In the genomic region with DNA sequence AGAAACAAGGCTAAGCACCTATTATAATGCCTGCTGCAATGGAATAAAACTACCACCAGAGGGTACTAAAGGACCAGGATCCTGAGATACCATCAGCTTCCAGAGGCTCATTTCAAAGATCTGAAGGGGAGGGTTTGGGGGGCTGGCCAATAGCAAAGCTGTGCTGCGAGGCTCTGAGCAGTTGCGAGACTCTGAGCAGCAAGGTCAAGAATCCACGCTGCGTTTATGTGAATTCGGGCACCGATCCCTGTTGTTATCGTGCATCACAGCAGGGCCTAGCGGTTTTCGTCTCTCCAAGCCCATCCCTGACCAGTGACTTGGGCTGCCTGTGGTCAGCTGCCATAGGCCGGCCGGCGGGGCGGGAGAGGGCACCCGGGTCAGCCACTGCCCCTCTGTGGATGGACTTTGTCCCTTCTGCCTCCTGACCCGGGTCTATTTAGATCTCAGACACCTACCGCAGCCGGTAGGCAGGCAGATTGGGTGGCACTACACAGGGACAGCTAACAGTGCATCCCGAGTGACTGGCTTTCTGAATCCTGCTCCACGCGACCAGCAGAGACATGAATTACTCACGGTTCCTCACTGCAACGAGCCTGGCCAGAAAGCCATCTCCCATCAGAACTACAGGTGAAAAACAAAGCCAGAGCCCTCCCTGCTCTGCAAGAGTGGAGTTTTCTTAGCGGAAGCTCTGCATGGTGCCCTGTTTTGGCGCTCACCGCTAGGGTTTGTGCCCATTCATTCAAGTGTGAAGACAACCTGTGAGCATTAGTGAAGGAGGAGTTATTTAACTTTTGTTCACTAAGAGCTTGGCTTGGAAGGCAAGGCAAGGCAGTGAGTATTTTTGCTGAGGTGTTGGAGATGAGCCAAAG, we compare ENCODE assay signal across 8 mouse cellular contexts. TPM values are rescaled to one million over a fixed set of nuclear protein-coding genes. Genes with fewer than 3 reads are reported as not detected.
DNase-seq lines count a peak whose midpoint lies in the region; ATAC-seq and TF ChIP-seq lines count a peak whose summit lies in the region.

Gene Aadat (plus strand): TSS at position 280 of the 869 bp plus-strand sequence.

- DNase-seq in 3134 (ENCODE audit: extremely low read depth, insufficient read length, low spot score), result peak; percentile 29
- peak; percentile 62 for DNase-seq in adrenal gland, postnatal 14 days
- DNase-seq in embryonic facial prominence, embryonic 11.5 days (ENCODE audit: low spot score), result peak; percentile 91
- peak; percentile 19 to 33 for DNase-seq in heart, adult 9 months (ENCODE audit: low spot score in 2 of 2)
- DNase-seq in kidney, adult 9 months, result peak; percentile 90
- DNase-seq in midbrain, embryonic 14.5 days, result peak; percentile 94
- DNase-seq in stomach, postnatal 0 days (ENCODE audit: low spot score), result peak; percentile 37

- H3K27me3 ChIP-seq in embryonic facial prominence, embryonic 11.5 days (ENCODE audit: control insufficient read depth, insufficient read depth, low read length), result no peaks in the 10 kb centered on the region
- no peaks in the 10 kb centered on the region for H3K27me3 ChIP-seq in limb, embryonic 12.5 days
- no peaks in the 10 kb centered on the region for H3K27me3 ChIP-seq in midbrain, embryonic 14.5 days (ENCODE audit: control insufficient read depth, insufficient read depth, low read length)
- no peaks in the 10 kb centered on the region for H3K27me3 ChIP-seq in stomach, postnatal 0 days (ENCODE audit: control insufficient read depth, insufficient read depth, low read length)

- no peaks in the 10 kb centered on the region for H3K9me3 ChIP-seq in embryonic facial prominence, embryonic 11.5 days (replicated peaks; ENCODE audit: control insufficient read depth, low read length)
- no peaks in the 10 kb centered on the region for H3K9me3 ChIP-seq in limb, embryonic 12.5 days
- no peaks in the 10 kb centered on the region for H3K9me3 ChIP-seq in midbrain, embryonic 14.5 days (ENCODE audit: control insufficient read depth, low read length)
- H3K9me3 ChIP-seq in stomach, postnatal 0 days (ENCODE audit: control insufficient read depth, low read length), result no peaks in the 10 kb centered on the region

- peak; percentile 97 for ATAC-seq in embryonic facial prominence, embryonic 11.5 days (replicated peaks; ENCODE audit: insufficient number of reproducible peaks, low FRiP score, low TSS enrichment, low read depth)
- ATAC-seq in limb, embryonic 12.5 days (ENCODE audit: insufficient number of reproducible peaks, insufficient read depth, low FRiP score, low TSS enrichment, low read depth), result peak; percentile 96
- ATAC-seq in midbrain, embryonic 14.5 days (ENCODE audit: low FRiP score, low TSS enrichment), result peak; percentile 97
- peak; percentile 84 for ATAC-seq in stomach, postnatal 0 days (ENCODE audit: low FRiP score, low TSS enrichment)

- H3K4me3 ChIP-seq in embryonic facial prominence, embryonic 11.5 days (ENCODE audit: low read depth, low read length), result peak within 1 kb of the TSS; percentile 54
- H3K4me3 ChIP-seq in limb, embryonic 12.5 days (replicated peaks), result peak within 1 kb of the TSS; percentile 57
- peak within 1 kb of the TSS; percentile 60 for H3K4me3 ChIP-seq in midbrain, embryonic 14.5 days (replicated peaks; ENCODE audit: low read depth, low read length)
- peak within 1 kb of the TSS; percentile 41 for H3K4me3 ChIP-seq in stomach, postnatal 0 days (ENCODE audit: low read depth, low read length)

- WGBS in embryonic facial prominence, embryonic 11.5 days, result under 1% methylated on average over 25 of the region's 25 CpGs
- WGBS in limb, embryonic 12.5 days, result 2% methylated on average over 25 of the region's 25 CpGs
- under 1% methylated on average over 25 of the region's 25 CpGs for WGBS in midbrain, embryonic 14.5 days
- WGBS in stomach, postnatal 0 days, result 2% methylated on average over 25 of the region's 25 CpGs

- peak; percentile 92 for TF ChIP-seq CTCF in stomach, postnatal 0 days (IDR thresholded peaks at IDR 0.05; ENCODE audit: low read depth)

- TF ChIP-seq EP300 in stomach, postnatal 0 days (optimal IDR thresholded peaks at IDR 0.05), result no peak

- no peaks in the 10 kb centered on the region for H3K4me1 ChIP-seq in embryonic facial prominence, embryonic 11.5 days (ENCODE audit: control insufficient read depth, insufficient read depth, low read length)
- H3K4me1 ChIP-seq in limb, embryonic 12.5 days (replicated peaks), result no peaks in the 10 kb centered on the region
- no peaks in the 10 kb centered on the region for H3K4me1 ChIP-seq in midbrain, embryonic 14.5 days (ENCODE audit: control insufficient read depth, insufficient read depth, low read length)
- H3K4me1 ChIP-seq in stomach, postnatal 0 days (replicated peaks; ENCODE audit: control insufficient read depth, insufficient read depth), result 0 out of 2 replicates have a peak, but pooled peaks cover 2% of the 10 kb centered on the region

- no peak within 1 kb of the TSS for H3K27ac ChIP-seq in embryonic facial prominence, embryonic 11.5 days (replicated peaks; ENCODE audit: low read depth, low read length)
- H3K27ac ChIP-seq in limb, embryonic 12.5 days, result no peak within 1 kb of the TSS
- H3K27ac ChIP-seq in midbrain, embryonic 14.5 days (replicated peaks; ENCODE audit: low read depth, low read length), result peak within 1 kb of the TSS; percentile 66
- no peak within 1 kb of the TSS for H3K27ac ChIP-seq in stomach, postnatal 0 days (replicated peaks)

- peak within 1 kb of the TSS; percentile 94 for H3K4me2 ChIP-seq in embryonic facial prominence, embryonic 11.5 days (ENCODE audit: low read depth, low read length)
- H3K4me2 ChIP-seq in limb, embryonic 12.5 days, result peak within 1 kb of the TSS; percentile 92
- H3K4me2 ChIP-seq in midbrain, embryonic 14.5 days (ENCODE audit: low read length), result peak within 1 kb of the TSS; percentile 94
- peak within 1 kb of the TSS; percentile 62 for H3K4me2 ChIP-seq in stomach, postnatal 0 days (replicated peaks; ENCODE audit: low read depth)

- peak within 1 kb of the TSS; percentile 69 for H3K9ac ChIP-seq in embryonic facial prominence, embryonic 11.5 days (replicated peaks; ENCODE audit: low read length)
- peak within 1 kb of the TSS; percentile 76 for H3K9ac ChIP-seq in limb, embryonic 12.5 days (replicated peaks)
- H3K9ac ChIP-seq in midbrain, embryonic 14.5 days (replicated peaks; ENCODE audit: low read length), result peak within 1 kb of the TSS; percentile 83
- peak within 1 kb of the TSS; percentile 18; the same call in 1 of the 2 replicates for H3K9ac ChIP-seq in stomach, postnatal 0 days (ENCODE audit: low read length)

- H3K36me3 ChIP-seq in embryonic facial prominence, embryonic 11.5 days (replicated peaks; ENCODE audit: control insufficient read depth, insufficient read depth, low read depth, low read length), result no peaks in the 10 kb centered on the region
- no peaks in the 10 kb centered on the region for H3K36me3 ChIP-seq in limb, embryonic 12.5 days
- H3K36me3 ChIP-seq in midbrain, embryonic 14.5 days (ENCODE audit: control insufficient read depth, insufficient read depth, low read length), result no peaks in the 10 kb centered on the region
- H3K36me3 ChIP-seq in stomach, postnatal 0 days (ENCODE audit: control insufficient read depth, insufficient read depth, low read length), result no peaks in the 10 kb centered on the region

RNA-seq across cellular contexts. Expression of gene Aadat, which starts in this region (rescaled TPM):
- 0.30 and 11.1 TPM in 2 replicates for total RNA-seq in adrenal gland, postnatal 14 days (2021)
- 1.9 and 2.4 TPM in 2 replicates for polyA plus RNA-seq in embryonic facial prominence, embryonic 11.5 days (2014; fragmentation: Nextera tagmentation; extraction: Ambion mirVana)
- 0.78 and 1.5 TPM in 2 replicates for polyA plus RNA-seq in limb, embryonic 12.5 days (2016; fragmentation: Nextera tagmentation; extraction: Ambion mirVana)
- 1.6 and 1.8 TPM in 2 replicates for polyA plus RNA-seq in midbrain, embryonic 14.5 days (2014; fragmentation: Nextera tagmentation; extraction: Ambion mirVana)
- 0.13 and 0.25 TPM in 2 replicates for polyA plus RNA-seq in stomach, postnatal 0 days (2015; fragmentation: Nextera tagmentation; extraction: Ambion mirVana)

Comparison
In these comparisons a context has a peak if more than half of its experiments do, and no peak if none do; other contexts are left out.
1. Peak in DNase-seq, ATAC-seq, H3K4me3 ChIP-seq, H3K9ac ChIP-seq and H3K4me2 ChIP-seq in stomach, postnatal 0 days; RNA of the gene not detected or under 1 TPM.
2. DNase-seq: peak in every context shown above with its lines; median percentile 94 in midbrain, embryonic 14.5 days; 91 in embryonic facial prominence, embryonic 11.5 days; 90 in kidney, adult 9 months; 62 in adrenal gland, postnatal 14 days; 37 in stomach, postnatal 0 days; 29 in 3134; 26 in heart, adult 9 months.
3. H3K9ac ChIP-seq: peak in every context shown above with its lines; median percentile 83 in midbrain, embryonic 14.5 days; 76 in limb, embryonic 12.5 days; 69 in embryonic facial prominence, embryonic 11.5 days; 18 in stomach, postnatal 0 days.